Mouse (Mus musculus) left cerebral cortex, adult 2 months (tissue): ENCODE results near the gene Tlr6. TPM values are rescaled to one million over a fixed set of nuclear protein-coding genes. Genes with fewer than 3 reads are reported as not detected.

ENCODE experiments used
- DNase-seq, 2 experiments: peaks; one replicate each; pipeline ENCODE4 v3.0.0; 2021 to 2022; ENCODE audit warnings: low spot score in 2 of 2, mixed read lengths in 1 of 2; ENCODE audit errors: extremely low spot score in 1 of 2
- H3K27ac ChIP-seq: fragments of 200-600 bp; 2 replicates; pipeline ENCODE4 v1.8.1; 2022
- H3K4me3 ChIP-seq: fragments of 200-600 bp; 2 replicates; pipeline ENCODE4 v1.8.1; 2022
- CTCF ChIP-seq: fragments of 200-600 bp; IDR thresholded peaks from 2 replicates; pipeline ENCODE4 v1.8.1; 2022; ENCODE audit warnings: antibody characterized with exemption, mild to moderate bottlenecking, moderate library complexity
- intact Hi-C: fragments of 180-260 bp; cut with DNase I; formaldehyde crosslinking; loops from one replicate; pipeline ENCODE4 v1.15.1; 2025
- microRNA-seq, 2 experiments: library from miRNA; unstranded; fragments of <30 nt; microRNA quantifications; one replicate each; pipeline ENCODE4 v1.2.0; 2021
- total RNA-seq, 2 experiments: library from RNA; stranded (reverse); gene quantifications; 2 replicates each; pipeline ENCODE4 v1.2.3; 2021

Tlr6 gene
- total RNA-seq, 2 experiments from 2014 or later = 0.50 to 0.70 TPM

DNA sequence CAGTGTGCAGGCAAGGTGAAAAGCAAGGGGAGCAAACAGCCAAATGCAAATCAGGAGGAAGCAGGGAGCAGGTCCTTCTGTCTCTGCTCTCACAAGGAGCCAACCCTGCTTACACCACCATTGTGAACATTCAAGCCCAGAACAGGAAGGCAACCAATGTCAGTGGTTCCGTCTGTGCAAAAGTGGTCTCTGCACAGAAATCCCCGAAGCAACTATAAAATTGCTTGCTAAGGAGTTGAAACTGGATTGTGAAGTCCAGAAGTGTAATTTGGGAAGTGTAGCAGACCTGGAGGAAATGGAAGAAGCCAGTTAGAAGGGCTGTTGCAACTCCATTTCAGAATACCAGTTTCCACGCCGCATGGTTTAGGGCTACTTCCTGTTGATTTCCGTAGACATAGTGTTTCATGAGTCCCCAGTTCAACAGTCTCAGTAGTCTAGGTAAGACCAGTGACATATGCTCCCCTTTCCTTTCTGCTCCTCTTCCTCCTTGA lies 37.0 kb downstream of the Tlr6 start:
- H3K4me3 ChIP-seq = no peak overlapping the region
- intact Hi-C loops = no loop called here
- no peak for DNase-seq
- TF ChIP-seq CTCF = no peak
- no peak overlapping the region for H3K27ac ChIP-seq

- no peak overlapping the region for H3K4me3 ChIP-seq
- DNase-seq = no peak
- H3K27ac ChIP-seq = no peak overlapping the region
- intact Hi-C loops = no loop called here
- TF ChIP-seq CTCF = no peak
These were observed 41.0 kb downstream of the Tlr6 start for GRCm38 (mm10) chr5:64918616-64919597.

DNA sequence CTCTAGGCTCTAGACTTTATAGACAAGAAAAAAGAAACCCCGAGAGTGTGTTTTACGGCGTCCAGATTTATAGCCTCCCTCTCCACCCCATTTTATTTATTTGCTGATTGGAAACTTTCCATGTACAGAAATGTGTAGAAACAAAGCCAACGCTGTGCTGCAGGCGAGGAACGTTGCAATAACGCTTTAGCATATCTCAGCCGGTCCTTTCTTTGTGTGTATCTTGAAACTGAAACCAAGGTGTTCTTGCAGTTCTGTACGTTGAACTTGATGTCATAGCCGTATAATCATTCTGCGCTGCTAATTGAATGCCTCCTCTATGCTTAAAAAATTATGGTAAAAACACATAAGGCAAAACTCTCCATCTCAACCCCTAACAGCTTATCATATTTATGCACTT lies 42.2 kb downstream of the Tlr6 start:
- intact Hi-C loops = no loop called here
- no peak for DNase-seq
- Histone ChIP-seq H3K4me3 (no peak overlapping the region), H3K27ac (no peak overlapping the region)
- TF ChIP-seq CTCF = no peak

- DNase-seq = no peak
- intact Hi-C loops = no loop called here
These were observed 42.7 kb downstream of the Tlr6 start for GRCm38 (mm10) chr5:64917161-64917560.

GRCm38 (mm10) chr5:64908585-64909284 lies 51.2 kb downstream of the Tlr6 start:
- no peak for DNase-seq
- intact Hi-C loops = no loop called here
- no peak overlapping the region for H3K27ac ChIP-seq
- no peak overlapping the region for H3K4me3 ChIP-seq
- no peak for TF ChIP-seq CTCF

More at GRCm38 (mm10) chr5:64917161-64917560, 42.7 kb downstream of the Tlr6 start:
- H3K4me3 ChIP-seq = no peak overlapping the region
- H3K27ac ChIP-seq = no peak overlapping the region
- no peak for TF ChIP-seq CTCF

GRCm38 (mm10) chr5:64907906-64908305 lies 52.0 kb downstream of the Tlr6 start:
- intact Hi-C loops = no loop called here
- H3K27ac ChIP-seq = no peak overlapping the region
- DNase-seq = no peak
- no peak for TF ChIP-seq CTCF
- H3K4me3 ChIP-seq = no peak overlapping the region

DNA sequence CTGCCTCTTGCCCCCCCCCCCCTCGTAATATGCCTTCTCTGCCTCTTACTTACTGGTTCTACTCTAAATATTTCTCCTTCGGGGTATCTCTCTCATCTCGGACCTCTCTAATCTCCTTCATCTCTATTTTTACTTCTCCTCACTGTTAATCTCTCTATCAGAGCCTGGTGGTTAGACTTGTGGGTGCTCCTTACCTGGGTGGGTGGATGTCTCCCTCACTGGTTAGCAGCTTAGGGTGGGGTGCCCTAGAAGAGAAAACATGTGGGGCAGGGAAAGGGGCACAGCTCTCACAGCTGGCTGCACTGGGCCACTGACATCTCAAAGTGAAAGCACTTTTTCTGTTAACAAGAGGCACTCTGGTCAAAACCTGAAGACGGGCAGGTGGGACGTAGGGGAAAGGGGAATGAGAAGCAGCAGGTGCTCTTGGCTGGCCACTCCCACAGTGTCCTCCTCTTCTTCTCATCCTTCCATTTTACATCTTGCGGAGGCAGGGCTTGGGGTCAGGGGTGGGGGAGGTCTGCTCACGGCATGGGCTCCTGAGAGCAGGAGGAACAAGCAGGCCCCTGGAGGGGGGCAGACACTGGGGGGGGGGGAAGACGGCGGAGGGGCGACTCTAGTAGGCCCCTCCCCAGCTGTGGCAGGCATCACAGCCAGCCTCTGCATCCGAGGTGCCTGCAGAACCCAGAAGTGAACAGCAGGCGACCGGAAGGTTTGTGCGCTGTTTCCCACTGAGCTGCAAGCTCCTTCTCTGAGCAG lies 54.2 kb downstream of the Tlr6 start:
- Histone ChIP-seq H3K4me3 (no peak overlapping the region), H3K27ac (no peak overlapping the region)
- intact Hi-C loops = no loop called here
- no peak for DNase-seq
- no peak; the same call in 1 of the 2 replicates for TF ChIP-seq CTCF

Small RNA genes within 50 kb of the gene (microRNA-seq; reads per million reads assigned to microRNA genes)
- gene Mir574 = 120 to 125 reads per million in 2 experiments

Other genes with a start within 250 kb of the Tlr6 start
- gene Klf3, start 156.7 kb downstream of the Tlr6 start, total RNA-seq = 10 to 100 TPM; 28.4 to 35.8 TPM
- gene Tlr1, start 26.5 kb downstream of the Tlr6 start, total RNA-seq = under 1 TPM in 1 of 2 experiments, not detected in 1; 0.38 TPM
- gene Fam114a1, start 10.0 kb upstream of the Tlr6 start, total RNA-seq = 1 to 10 TPM; 3.7 to 4.1 TPM
- gene Tmem156, start 132.0 kb upstream of the Tlr6 start, total RNA-seq = under 1 TPM; 0.51 to 0.63 TPM
- gene Klhl5, start 147.4 kb upstream of the Tlr6 start, total RNA-seq = 10 to 100 TPM; 35.4 to 38.7 TPM
- gene Wdr19, start 239.6 kb upstream of the Tlr6 start, total RNA-seq = 10 to 100 TPM; 20.1 to 21.5 TPM